Mouse (Mus musculus): ENCODE data around the gene Cmip.

DNA sequence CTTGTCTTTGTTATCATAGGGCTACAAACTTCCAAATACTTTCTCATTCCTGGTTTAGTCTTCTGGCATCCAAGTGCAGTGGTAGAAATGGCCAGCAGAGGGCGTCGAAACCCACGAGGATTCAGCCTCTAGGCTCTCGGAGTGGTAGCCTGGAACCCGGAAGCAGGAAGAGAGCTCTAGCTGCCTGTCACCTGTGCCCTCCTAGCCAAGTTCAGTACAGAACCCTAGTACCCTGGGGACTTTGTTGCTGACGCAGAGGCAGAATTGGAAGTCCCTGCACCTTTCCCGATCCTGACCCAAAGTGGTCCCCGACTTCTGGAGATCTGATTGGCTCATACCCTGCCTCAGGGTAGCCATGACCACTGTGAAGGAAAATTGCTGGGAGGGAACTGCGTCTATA lies 32.2 kb upstream of the Cmip start:
- TF ChIP-seq CTCF (IDR thresholded peaks at IDR 0.05; ENCODE audit: low read depth) (peak; percentile 98), EP300 (IDR thresholded peaks at IDR 0.05; ENCODE audit: low read depth) (peak; percentile 64; the same call in 1 of the 2 replicates)

All from liver, postnatal 0 days (tissue).